Mouse (Mus musculus) frontal cortex, postnatal 36 days (tissue): ENCODE data around the gene Ccdc184.

Experiments
- DNase-seq, 2 experiments: peaks; one replicate each; pipeline ENCODE4 v3.0.0; 2022; ENCODE audit warnings: low spot score in 2 of 2

The Ccdc184 gene

GRCm38 (mm10) chr15:98155944-98156343, 11.0 kb upstream of the Ccdc184 start:
- DNase-seq: no peak

- DNase-seq: no peak
Measured at GRCm38 (mm10) chr15:98157253-98157652, 9.7 kb upstream of the Ccdc184 start.

GRCm38 (mm10) chr15:98161026-98161805, 5.7 kb upstream of the Ccdc184 start:
- no peak for DNase-seq

GRCm38 (mm10) chr15:98162561-98162960, 4.4 kb upstream of the Ccdc184 start:
- DNase-seq: no peak

GRCm38 (mm10) chr15:98165525-98165924, 1.4 kb upstream of the Ccdc184 start, which contains the start of gene Asb8:
Gene Asb8 (minus strand): TSS chr15:98165625.
- DNase-seq: no peak

- peak; percentile 87 to 93 for DNase-seq
Measured at GRCm38 (mm10) chr15:98167645-98168621, 975 bp downstream of the Ccdc184 start.

- DNase-seq: no peak
Measured at GRCm38 (mm10) chr15:98168622-98169004, 1.7 kb downstream of the Ccdc184 start.

GRCm38 (mm10) chr15:98170365-98170764, 3.4 kb downstream of the Ccdc184 start:
- DNase-seq: peak; percentile 58 to 63

- DNase-seq: no peak
Measured at GRCm38 (mm10) chr15:98170917-98171316, 4.0 kb downstream of the Ccdc184 start.

GRCm38 (mm10) chr15:98172113-98172512, 5.2 kb downstream of the Ccdc184 start:
- no peak for DNase-seq

GRCm38 (mm10) chr15:98173821-98174220, 6.9 kb downstream of the Ccdc184 start:
- DNase-seq: peak; percentile 73 to 89

- DNase-seq: no peak
Measured at GRCm38 (mm10) chr15:98177320-98177719, 10.4 kb downstream of the Ccdc184 start.

GRCm38 (mm10) chr15:98180567-98181131, 13.7 kb downstream of the Ccdc184 start:
- no peak for DNase-seq

GRCm38 (mm10) chr15:98181132-98181711, 14.3 kb downstream of the Ccdc184 start:
- peak; percentile 93 to 96 for DNase-seq

GRCm38 (mm10) chr15:98181856-98182570, 15.1 kb downstream of the Ccdc184 start:
- DNase-seq: no peak

- DNase-seq: no peak
Measured at GRCm38 (mm10) chr15:98184456-98184855, 17.5 kb downstream of the Ccdc184 start.

- DNase-seq: no peak
Measured at GRCm38 (mm10) chr15:98195442-98195841, 28.5 kb downstream of the Ccdc184 start, which contains the start of gene Olfr288. Gene Olfr288 (minus strand): TSS chr15:98195542.

- DNase-seq: no peak
Measured at GRCm38 (mm10) chr15:98209676-98210075, 42.7 kb downstream of the Ccdc184 start.

- no peak for DNase-seq
Measured at GRCm38 (mm10) chr15:98213336-98213870, 46.4 kb downstream of the Ccdc184 start.

- no peak for DNase-seq
Measured at GRCm38 (mm10) chr15:98214130-98214529, 47.2 kb downstream of the Ccdc184 start.
